Mouse (Mus musculus) ovary, postnatal 14 days (tissue): ENCODE data around the gene Gm37240.

ENCODE experiments used
- DNase-seq: peaks from one replicate; pipeline ENCODE4 v3.0.0; 2022; ENCODE audit warnings: low spot score

The Gm37240 gene

DNA sequence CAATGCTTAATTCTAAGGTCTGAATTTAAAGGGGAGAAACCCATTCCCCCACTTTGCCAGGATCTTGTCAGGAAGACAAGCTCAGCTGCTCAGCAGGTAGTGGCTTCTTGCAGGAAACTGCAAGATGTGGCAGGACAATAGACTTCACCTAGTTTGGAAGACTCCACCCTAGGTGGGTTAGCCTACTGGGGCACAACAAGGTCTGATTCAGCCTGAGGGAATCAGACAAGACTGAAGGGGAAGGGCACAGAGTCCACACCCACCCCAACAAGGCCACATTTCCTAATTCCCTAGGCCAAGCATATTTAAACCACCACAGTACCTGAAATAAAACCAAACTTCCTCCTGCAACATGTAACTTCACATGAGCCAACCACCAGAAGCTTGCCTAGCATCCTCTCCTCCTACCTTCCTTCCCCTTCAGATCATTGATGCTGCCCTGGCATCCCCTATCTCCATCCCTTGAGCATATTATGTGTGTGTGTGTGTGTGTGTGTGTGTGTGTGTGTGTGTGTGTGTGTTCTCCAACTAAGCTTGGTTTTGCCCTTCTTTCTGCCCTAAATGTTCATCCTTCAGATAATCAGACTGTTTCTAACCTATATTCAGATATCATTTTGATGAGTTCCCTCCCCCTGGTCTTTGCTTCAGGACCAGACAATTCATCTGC, 489.4 kb downstream of the Gm37240 start:
- DNase-seq, result no peak

DNA sequence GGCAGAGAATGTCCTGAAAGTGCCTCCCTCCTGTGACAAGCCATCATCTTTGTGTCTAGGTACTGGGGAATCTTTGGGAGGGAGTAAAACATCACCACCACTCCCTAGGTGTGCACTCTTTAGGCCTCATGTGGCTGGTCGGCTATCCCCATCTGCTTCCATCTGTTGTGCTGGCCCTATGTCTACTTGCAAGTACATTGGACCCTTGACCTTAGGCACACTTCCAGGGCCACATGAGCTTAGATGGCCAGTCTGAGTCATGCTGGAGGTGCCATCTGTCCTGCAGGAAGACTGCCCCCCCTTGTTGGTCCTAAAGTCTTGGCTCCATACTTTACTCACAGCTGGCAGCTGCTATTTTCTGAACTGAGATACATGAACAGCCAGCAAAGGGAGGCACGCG, 493.9 kb downstream of the Gm37240 start:
- no peak for DNase-seq

DNA sequence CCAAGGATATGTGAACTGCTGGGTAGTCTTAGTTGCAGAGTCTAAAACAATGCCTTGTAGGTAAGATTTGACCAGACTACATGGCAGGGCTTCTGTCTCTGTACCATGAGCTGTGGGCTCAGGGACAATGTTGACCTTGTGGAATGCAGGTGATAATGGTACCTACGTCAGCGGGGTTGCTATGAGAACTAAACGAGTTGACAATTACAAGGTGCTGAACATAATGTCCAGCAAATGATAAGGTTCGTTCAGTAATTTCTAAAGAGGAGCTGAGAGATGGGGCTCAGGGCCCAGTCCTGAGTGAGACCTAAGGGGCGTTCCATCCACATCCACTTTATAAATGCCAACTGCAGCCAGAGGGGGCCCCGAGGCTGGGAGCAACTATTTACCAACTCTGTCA, 495.6 kb downstream of the Gm37240 start:
- DNase-seq, result no peak

DNA sequence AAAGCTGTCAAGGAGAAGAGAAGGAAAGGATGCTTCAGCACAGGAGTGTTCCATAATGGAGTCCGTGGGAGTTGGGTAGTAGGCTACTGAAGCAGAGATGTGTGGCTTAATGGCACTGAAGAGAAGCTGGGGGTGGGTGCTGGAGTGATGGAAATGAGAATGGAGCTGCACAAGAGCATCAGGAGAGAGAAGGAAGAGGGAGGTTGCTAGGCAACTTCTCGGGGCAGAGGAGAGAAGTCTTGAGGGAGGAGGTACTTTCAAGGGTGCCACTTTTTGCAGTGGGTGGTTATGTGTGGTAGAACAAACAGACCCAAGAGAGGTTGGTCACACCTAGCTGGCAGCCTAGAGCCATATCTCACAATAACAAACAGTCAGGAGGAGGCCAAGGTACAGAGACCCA, 496.2 kb downstream of the Gm37240 start:
- no peak for DNase-seq

DNA sequence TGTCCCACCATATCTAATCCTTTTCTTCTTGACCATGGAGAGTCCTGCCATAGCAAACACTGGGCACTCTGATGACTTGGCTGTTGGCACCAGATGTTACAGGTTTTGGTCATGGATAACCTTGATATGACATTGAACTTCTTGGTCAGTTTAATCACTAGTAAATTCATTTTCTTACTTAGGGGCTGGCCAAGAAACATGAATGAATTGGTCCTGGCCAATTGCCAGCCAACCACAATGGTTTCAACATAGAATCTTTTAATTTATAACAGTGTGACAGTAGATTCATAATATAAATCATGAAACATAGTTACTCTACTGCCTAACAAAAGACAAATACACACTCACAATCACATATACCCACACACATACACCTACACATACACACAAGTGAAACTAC, 501.9 kb downstream of the Gm37240 start:
- no peak for DNase-seq

DNA sequence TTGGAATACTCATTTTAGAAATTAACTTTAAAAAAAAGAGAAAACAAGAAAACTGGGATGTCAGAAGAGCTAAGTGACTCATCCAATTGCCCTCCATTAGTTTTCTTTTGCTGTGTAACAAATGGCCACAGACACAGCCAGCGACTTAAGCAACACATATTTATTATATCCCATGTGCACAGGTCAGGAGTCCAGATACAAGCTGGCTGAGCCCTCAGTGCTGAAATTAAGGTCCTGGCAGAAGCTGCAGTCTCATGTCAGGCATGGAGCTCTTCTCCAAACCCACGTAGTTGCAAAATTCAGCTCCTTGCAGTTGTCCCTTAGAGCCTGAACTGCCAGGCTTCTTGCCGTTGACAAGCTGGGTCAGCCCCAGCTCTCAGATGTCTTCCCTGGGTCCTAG, 504.0 kb downstream of the Gm37240 start:
- DNase-seq, result no peak

DNA sequence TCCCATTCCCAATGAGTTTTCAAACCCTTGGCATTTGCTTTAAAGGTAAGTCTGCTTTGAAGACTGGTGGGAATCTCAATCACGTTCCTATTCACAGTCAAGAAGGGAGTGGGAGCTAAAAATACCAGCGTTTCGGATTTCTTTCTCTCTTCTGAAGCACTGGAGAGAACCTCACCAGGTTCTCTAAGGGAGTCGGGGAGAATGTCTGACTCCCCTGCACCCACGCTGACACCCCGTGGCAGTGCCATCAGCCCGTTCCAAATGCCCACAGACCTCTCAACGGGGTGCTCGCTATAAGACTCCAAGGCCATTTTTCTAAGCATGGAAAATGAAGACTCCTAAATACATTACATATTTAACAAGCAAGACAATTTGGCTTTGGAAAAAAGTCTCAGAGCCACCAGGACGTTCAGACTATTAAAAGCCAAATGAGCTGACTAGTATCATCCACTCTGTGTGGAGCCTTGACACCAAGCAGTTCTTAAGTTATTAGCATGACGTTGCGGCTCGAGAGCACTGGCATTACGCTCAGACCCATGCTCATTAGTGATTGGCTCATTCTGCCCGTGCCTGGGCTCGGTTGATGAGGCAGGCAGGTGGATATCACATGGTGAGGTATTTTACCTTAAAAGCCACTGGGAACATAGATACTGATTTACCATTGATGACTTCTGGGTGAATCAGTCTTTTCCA, 508.5 kb downstream of the Gm37240 start:
- DNase-seq, result no peak

DNA sequence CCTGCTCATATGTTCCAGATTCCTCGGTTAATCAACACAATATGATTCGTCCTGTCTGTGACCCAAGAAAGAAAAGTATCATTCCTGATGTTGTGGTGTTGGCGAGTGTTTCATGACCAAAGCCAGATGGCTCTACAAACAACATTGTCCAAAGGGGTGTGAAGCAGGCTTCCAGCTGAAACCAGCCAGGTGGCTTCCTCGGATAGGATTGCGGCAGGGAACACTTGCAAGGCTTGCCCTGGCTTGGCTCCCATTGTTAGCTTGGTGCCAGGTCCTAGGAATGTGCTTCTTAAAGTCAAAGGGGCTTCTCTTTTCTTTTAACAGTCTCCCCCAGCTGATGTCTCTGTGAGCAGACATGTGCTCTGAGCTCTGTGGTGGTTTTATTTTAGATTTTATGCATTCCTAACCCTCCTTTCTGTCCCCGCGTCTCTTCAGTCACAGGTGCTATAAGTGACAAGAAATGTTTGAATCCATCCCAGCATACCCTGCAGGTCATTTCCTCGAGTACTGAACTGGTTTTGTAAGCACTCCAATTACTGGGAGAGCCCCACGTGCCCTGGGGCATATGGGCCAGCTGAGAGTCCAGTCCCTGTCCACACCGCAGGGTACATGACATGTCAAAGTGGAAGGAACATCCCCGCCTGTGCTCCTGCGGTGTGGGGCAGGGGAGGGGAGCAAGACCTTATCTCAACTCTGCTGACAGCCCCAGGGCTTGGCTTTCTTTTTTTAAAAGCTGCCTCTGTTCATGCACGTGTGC, 509.2 kb downstream of the Gm37240 start:
- peak; percentile 15 for DNase-seq

DNA sequence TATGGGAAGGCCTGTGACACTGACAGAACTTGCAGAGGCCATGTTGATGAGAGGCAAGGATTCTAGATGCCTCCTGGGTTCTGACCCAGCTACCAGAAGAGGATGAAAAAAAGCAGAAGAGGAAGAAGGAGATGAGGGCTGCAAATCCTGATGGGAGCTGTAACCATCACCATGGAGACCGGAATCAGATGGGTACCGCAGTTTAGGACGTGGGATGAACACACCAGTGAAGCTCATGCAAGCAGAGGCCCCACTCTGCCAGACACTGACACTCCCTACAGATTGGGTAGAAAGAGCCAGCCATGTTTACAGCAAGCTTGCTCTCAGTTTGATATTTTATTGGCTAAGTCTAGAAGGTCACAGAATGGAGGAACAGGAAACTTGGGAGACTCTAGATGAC, 509.8 kb downstream of the Gm37240 start:
- no peak for DNase-seq

DNA sequence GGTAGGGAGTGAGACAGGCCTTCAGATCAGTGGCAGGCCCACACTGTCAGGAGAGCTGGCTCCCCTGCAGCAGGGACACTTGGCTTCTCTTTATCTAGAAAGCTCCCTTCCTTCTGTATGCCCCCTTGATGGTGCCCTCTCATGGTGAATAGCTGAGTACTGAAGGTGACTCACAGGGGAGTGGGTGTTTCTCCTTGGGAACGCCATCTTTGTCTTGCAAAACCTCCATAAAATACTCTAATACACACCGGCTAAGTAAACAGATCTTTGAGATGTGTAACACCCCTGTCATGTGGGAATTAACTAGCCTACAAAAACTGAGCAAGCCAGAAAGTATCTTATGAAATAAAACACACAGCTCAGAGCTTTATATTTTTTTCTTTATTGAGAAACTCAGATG, 510.8 kb downstream of the Gm37240 start:
- no peak for DNase-seq

DNA sequence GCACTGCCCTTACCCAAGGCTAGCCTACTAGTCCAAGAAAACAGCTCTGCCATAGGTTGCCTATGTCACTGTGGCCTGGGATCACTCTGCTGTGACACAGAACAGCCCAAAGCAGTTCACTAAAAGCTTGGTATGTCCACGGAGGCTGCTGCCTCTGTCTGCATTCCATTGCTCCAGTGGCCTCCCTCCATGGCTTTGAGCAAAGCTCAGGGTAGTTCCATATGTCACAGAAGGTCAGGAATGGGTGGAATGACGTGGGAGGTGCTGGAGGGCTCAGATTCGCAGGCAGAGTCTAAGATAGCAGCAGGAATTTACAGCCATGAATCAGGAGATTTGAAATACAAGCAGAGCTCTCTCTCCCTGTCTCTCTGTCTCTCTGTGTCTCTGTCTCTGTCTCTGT, 514.3 kb downstream of the Gm37240 start:
- DNase-seq, result no peak

DNA sequence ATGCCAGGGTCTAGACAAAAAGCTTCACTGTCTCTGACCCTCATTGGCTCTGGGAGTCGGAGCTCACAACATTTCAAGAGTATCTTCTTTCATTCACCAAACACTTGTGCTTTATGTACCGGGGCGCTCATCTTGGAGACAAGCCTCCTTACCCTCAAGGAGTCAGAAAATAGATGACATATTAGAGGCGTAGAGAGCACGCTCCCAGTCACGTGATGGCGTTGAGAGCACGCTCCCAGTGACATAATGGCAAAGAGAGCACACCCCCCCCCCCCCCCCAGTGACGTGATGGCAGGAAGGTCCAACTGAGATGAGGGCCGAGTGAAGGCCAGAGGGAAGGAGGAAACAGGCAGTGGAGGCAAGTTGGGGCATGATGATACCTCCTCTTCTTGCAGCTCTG, 517.5 kb downstream of the Gm37240 start:
- DNase-seq, result no peak

DNA sequence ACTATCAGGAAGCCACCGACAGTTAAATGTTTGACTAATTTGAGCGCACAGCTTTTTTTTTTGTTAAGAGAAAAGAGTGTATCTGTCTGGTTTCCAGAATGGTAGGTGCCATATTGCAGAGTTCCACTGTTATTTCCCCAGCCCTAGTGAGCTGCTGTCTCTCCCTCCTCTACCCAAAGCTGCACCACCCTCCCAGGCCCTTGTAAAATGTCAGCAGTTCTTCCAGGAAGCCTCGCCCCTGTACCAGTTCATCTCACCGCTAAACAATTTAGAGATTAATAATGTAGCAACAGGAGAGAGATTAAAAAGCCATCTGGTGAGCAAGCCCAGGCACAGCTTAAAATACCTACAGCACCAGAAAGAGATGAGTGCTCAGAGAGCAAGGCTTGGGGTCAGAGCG, 518.2 kb downstream of the Gm37240 start:
- no peak for DNase-seq

DNA sequence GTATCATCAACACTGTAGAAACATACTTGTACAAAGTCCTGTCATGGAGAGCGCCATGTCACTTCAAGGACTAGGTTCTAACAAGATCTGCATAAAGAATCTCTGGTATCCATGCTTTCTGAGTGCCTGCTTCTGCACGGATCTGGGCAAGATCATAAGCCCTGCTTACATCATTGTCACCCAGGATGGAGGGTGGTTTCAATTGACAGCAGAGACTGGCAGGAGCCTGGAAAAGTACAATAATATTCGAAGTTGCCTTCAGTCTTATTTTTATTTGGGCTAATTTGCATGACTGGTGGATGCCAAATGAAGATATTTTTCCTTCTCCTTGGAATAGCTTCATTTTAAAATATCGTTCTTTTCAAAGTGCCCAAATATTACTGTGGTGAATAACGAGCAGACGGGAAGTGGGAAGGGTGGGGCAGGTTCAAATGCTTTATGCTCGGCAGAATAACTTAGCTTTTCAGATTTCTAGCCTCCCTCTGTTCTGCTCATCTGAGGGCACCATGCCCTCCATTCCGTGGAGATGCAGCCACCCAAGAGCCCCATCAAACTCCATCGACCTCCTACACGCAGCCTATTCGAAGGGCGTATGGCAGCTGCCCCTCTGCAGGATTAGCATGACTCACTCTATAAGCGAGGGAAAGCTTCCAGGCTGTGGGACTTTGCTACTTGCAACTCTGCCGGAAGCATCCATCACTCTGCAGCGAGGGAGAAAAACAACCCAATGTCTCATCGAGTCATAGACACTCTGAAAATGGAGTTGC, 518.8 kb downstream of the Gm37240 start:
- DNase-seq, result no peak

DNA sequence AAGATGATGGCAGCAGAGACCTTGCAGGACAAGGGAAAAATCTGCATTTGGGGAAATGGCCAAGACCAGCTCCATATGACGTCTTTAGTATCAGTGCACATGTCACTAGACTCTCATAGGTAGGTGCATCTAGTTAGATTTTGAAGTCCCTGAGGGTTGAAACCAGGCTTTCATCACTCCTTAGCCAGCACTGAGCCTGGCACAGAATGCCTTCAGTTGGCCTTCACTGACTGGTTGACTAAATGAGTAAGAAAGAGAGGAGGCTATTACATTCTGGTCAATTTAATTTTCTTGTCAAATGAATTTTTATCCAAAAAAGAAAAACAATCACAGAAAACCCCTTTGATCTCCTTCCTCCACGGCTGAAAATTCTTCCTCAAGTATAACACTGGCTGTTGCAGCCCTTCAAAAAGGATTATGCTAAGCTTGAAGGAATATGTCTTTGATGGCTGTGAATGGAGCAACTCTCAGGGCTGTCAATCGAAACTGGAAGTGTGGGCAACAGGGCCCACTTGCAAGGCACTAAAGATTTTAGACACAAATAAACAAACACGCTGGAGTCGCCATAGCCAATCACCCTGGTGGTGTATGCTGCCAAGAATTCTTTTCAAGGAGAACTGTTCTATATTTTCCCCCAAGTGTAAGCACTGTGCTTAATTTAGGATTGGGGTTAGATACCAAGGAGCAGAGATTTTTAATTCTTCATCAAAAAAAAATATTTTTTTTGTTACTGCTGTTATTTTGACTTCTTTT, 522.6 kb downstream of the Gm37240 start:
- no peak for DNase-seq

DNA sequence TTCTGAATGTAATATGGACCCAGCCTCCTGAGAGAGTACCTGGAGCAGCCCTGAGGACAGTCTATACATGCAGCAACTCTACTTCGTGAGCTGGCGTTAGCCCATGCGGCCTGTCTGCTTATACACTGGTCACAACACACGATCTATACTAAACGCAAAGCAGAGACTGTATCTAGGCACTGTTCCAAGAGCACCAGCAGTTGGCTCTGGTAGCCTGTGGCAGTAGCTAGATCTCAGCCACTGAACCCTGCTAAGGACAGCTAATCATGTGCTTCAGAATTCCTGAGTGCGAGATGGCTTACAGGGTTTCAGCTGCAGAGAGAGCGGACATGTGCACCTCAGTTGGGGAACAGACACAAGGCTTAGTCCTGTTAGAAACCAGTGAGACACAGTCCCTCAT, 524.4 kb downstream of the Gm37240 start:
- DNase-seq, result no peak

DNA sequence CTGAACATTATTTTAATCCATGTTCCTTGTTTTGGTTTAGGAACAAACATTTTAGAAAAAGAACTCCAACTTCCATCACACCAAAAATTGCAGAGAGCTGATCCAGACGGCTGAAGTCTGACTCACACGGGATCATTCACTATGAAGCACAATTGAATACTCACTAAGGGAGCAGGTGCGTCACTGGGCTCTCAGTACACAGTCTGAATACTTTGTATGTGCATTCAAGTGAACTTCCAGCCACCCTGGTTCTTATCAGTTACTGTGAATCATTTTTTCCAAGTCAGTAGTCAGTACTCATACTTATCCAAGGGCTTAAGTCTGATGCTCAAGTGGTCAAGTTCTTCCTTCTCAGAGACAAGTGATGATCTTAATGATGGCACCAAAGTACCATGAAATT, 530.9 kb downstream of the Gm37240 start:
- DNase-seq, result no peak

DNA sequence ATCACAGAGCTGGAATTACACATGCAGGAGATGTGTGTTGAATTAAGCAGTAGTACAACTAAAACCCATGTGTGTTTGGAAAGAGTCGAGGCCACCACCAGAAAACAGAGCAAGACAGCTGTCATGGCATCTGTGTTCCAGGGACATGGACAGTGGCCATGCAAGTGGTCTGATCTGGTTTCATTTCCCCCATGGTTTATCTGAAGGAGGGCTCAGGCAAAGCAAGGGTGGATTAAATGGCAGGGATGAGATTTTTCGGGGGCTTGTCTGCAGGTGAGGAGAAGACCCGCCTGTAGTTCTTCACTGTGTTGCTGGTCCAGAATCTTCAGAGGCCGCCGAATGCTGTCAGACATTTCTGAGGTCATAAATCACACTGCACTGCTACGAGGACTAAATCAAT, 539.3 kb downstream of the Gm37240 start:
- DNase-seq, result no peak

DNA sequence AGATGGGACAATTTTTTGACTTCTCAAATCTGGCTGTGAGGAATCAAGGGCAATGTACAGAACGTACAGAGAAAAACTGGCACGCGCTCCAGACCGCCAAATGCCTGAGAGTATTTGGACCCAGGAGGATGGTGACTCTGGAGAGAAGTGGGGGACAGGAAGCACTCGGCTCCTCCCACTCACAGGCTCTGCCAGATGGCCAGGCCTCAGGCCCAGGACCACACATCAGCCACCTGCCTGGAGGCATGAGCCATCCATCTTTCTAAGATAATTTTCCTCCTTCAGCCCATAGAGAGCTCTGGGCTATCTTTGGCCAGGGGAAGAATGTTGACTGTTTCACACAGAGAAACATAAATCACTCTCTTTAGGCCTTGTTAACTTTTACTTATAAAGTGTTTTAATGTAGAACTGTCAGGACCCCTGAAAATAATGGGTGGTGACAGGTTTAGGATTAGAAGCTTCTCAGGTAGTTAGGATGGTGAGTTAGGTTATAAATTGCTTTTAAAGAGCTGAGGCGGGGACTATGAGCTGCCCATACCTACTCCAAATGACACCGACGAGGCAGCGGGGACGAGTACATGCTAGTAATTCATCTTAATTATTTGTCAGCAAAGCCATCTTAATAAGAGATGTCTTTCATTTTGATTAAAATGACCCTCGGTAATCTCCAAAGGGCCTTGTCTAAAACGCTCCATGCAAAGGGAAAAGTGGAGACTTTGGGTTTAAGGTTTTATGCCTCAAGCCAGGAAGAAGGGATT, 546.0 kb downstream of the Gm37240 start:
- no peak for DNase-seq

DNA sequence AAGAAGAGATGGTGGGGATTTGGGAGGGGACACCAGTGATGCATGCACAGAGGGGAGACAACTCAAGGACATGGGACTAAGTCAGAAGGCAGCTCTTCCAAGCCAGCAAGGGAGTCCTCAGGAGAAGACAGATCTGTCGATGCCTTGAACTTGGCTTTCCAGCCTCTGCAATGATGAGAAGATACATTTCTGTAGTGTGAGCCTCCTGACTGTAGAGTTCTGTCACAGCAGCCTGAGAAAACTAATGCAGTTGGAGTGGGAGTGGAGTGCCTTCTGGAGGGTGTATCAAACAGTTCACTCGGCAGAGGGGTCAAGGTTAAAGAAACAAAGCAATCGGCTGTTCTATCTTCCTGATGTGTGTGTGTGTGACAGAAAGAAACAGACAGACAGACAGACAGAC, 546.8 kb downstream of the Gm37240 start:
- no peak for DNase-seq

DNA sequence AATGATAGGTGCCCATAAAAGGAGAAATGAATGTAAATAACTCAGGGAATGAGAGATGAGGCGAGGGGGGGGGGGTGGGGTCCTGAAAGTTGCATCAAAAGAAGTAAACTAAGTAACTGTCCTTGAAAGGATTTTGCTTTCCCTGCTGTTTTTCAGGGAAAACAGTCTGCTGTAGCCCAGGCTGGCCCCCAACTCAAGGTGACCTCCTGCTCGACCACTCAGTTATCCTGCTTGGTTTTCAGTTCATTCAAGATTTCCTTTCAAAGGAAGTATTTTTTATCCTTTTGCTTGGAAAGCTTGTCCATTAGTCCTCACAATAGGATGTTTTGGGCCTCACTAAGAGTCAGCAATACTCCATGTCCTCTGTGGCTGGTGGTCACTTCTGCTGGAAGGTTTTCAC, 547.4 kb downstream of the Gm37240 start:
- no peak for DNase-seq
